Mouse (Mus musculus): ENCODE data around the gene Ccnb1ip1.
"Not testable (repeated sequence)": the region's sequence is repeated elsewhere in the genome, so short reads cannot be mapped to it uniquely, and the experiment has no call there.

Gene Ccnb1ip1

DNA sequence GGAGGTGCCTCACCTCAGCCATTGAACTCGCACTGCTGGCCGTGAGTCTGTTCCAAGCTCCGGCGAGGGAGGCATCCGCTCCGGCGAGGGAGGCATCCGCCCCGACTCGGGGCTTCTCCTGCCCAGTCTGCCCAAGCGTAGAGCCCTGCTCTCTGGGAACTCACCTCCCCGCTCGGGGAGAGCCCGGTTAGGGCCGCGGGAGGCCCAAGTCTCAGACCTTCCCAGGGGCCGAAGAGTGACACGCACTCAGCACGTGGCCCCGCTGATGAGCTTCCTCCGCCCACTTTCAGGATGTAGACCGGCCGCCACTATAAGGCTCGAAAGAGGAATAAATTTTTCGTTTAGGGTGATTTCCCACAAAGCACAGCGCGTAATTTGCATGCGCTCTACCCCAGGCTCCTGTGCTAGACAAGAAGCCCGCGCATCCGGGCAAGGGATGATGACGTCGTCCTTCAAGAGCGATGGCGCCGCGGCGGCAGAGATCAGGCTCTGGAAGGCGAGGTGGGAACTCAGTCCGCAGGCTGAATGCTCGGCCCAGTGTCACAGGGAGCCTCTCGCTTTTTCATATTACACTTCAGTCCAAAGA, at the start of gene Ccnb1ip1, which contains the start of gene Parp2:
TSS of gene Ccnb1ip1 (minus strand) at position 246 of the 586 bp plus-strand sequence.
TSS of gene Parp2 (plus strand) at position 355 of the 586 bp plus-strand sequence.
- DNase-seq: peak; percentile 99

DNA sequence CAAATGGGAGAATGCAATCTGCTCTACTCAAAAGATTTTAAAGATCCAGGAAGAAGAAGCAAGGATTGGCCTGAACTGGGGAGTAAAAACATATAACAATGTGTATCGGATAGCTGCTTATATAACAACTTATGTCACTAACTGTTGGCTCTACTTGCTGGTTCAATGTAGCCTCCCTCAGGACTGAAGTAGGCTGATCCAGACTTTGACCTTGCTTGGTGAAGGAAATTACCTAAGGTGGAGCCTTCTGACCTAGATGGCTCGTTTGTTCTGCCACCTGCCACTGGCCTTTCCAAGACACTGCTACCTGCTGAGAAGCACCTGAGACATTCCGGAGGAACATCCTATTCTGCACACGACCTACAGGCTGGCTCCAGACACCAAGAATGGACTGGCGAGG, 48.3 kb upstream of the Ccnb1ip1 start:
- DNase-seq: no peak

GRCm38 (mm10) chr14:50837236-50837635, 29.7 kb upstream of the Ccnb1ip1 start:
- no peak for DNase-seq

- peak; percentile 21 for DNase-seq
Measured at GRCm38 (mm10) chr14:50834435-50834834, 26.9 kb upstream of the Ccnb1ip1 start.

- DNase-seq: peak; percentile 63
Measured at GRCm38 (mm10) chr14:50833964-50834363, 26.4 kb upstream of the Ccnb1ip1 start.

GRCm38 (mm10) chr14:50829878-50830277, 22.3 kb upstream of the Ccnb1ip1 start:
- DNase-seq: no peak

- DNase-seq: no peak
Measured at GRCm38 (mm10) chr14:50826579-50826978, 19.0 kb upstream of the Ccnb1ip1 start.

DNA sequence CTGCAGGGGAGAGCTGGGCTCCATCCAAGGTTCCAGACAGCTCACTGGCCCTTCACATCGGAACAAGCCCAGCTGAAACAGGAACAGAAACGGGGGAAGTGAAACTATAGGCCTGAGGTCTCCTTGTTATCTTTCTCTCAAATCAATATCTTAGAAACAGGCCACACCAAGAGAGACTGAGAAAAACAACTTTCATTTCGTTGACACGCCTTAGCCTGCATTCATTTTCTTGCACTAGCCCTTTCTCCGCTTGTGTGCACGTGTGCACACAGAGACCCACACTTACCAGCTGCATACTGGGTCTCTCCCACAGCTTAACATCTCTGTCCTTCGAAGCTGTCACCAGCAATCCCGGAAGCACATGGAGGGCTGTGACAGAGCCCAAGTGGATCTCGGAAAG, 16.7 kb upstream of the Ccnb1ip1 start:
- no peak for DNase-seq

GRCm38 (mm10) chr14:50823240-50823639, 15.7 kb upstream of the Ccnb1ip1 start:
- no peak for DNase-seq

DNA sequence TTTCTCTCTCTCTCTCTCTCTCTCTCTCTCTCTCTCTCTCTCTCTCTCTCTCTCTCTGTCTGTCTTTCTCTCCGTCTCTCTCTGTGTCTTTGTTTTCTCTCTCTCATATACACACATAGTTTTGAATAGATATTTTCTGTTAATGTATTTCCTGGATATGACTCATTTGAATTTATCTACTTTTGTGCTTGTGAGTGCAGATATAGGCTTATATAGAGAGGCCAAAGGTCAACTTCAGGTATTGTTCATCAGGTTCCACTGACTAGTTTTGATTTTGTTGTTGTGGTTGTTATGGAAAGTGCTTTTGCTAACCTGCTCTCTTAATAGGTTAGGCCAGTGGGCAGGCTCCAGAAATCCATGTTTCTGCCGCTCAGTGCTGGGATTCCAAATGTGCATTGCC, 5.5 kb upstream of the Ccnb1ip1 start:
- DNase-seq: no peak

- not testable (repeated sequence) for DNase-seq
Measured at GRCm38 (mm10) chr14:50806469-50806868, 1.1 kb downstream of the Ccnb1ip1 start.

DNA sequence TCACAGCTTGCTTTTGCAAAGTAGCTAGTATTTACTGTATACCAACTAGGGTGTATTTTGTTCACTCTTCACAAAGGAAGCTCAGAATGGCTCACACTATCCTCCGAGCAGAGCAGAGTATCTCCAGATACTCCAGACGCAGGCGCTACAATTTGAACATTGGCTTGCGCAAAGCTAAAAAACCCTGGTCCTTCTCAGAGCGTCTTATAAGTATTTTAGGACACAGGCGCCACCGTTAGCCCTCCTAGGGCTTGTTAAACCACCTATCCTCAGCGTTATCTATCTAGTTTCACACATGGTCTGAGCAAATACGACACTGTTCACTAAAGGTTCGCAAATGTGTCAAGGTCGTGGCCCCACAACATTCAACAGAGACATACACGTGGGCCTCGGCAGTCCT, 2.8 kb downstream of the Ccnb1ip1 start:
- DNase-seq: no peak

- DNase-seq: no peak
Measured at GRCm38 (mm10) chr14:50802843-50803562, 4.5 kb downstream of the Ccnb1ip1 start.

GRCm38 (mm10) chr14:50802441-50802840, 5.1 kb downstream of the Ccnb1ip1 start:
- DNase-seq: no peak

GRCm38 (mm10) chr14:50799502-50800259, 7.9 kb downstream of the Ccnb1ip1 start:
- DNase-seq: peak; percentile 36

DNA sequence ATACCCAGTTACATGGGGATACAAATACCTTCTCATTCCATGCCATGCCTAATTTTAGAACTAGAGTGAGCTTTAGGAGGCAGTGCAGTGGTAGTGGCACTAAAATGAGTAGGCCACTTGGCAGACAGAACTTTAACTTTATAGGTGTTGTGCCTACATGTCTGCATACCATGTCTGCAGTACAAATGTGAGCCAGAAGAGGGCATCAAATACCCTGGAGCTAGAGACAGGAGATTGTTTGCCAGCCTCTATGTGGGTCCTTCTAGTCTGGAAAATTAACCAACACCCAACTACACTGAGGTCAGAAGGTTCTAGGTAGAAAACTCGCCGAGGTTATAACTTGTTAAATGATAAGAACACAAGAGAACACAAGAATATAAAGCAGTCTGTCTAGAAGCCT, 9.0 kb downstream of the Ccnb1ip1 start:
- DNase-seq: no peak

- DNase-seq: no peak
Measured at GRCm38 (mm10) chr14:50796464-50796863, 11.1 kb downstream of the Ccnb1ip1 start.

DNA sequence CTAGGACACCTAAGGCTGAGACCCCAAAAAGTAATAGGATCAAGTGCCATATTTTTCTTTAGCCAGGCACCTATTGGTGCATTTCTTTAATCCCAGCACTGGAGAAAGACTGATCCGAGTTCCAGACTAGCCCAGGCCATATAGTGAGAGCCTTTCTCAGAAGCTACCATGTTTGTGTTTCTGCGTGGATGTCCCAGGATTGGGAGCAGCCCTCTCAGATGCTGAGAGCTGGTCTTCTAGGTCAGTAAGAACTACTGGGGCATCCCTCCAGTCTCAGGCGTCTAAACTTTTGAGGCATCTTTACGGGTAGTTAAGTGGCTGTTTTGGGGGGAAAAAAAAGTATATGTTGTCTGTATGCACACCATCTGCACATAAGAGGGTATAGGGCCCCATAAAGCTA, 11.6 kb downstream of the Ccnb1ip1 start:
- no peak for DNase-seq

DNA sequence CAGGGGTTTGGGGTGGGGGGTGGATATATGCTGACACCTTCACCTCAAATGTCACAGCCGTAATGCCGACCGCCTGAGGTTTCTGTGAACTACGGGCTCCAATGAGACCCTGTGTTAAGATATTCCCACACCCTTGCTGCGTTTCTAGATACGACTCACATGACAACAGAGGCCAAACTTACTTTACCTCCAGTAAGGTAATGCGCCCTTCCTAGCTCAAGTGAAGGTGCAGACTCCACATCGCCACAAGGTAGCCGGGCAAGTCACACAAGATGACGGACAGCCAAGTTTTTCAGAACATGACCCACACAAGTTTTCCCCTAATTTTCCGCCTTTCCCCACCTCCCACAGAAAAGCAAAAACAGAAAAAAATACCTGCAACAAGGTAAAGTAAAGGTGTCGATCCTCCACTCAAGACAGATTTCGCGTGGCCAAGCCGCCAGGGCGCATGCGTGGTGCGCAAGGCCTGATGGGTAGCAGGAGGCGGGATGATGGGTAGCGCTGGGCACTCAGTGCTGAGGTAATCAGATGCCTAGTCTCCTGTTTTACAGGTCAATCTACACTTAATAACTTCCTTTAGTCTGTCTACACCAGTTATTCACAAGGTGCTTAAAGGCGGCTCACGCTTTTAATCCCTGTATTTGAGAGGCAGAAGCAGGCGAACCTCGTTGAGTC, 12.1 kb downstream of the Ccnb1ip1 start:
- no peak for DNase-seq

- DNase-seq: no peak
Measured at GRCm38 (mm10) chr14:50788157-50788556, 19.4 kb downstream of the Ccnb1ip1 start.

DNA sequence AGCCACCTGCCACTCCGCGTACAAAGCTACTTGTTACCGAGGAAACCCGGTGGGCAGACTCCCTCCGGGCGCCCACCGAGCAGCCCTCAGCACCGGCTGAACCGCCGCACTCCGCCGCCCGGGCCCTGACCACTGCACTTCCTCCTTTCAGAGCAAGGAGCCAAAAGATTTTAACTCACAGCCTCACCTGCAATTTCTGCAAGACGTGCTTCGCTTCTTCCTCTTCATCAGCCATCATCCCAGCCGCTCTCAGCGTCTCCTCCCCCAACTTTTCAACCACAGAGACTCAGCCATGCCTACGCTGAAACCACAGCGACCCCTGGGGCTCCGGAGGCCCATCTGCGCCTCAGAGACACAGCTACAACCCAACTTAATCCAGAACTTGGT, 22.3 kb downstream of the Ccnb1ip1 start, which contains the start of gene Ttc5:
TSS of gene Ttc5 (minus strand) at position 269 of the 387 bp plus-strand sequence.
- DNase-seq: peak; percentile 84

DNA sequence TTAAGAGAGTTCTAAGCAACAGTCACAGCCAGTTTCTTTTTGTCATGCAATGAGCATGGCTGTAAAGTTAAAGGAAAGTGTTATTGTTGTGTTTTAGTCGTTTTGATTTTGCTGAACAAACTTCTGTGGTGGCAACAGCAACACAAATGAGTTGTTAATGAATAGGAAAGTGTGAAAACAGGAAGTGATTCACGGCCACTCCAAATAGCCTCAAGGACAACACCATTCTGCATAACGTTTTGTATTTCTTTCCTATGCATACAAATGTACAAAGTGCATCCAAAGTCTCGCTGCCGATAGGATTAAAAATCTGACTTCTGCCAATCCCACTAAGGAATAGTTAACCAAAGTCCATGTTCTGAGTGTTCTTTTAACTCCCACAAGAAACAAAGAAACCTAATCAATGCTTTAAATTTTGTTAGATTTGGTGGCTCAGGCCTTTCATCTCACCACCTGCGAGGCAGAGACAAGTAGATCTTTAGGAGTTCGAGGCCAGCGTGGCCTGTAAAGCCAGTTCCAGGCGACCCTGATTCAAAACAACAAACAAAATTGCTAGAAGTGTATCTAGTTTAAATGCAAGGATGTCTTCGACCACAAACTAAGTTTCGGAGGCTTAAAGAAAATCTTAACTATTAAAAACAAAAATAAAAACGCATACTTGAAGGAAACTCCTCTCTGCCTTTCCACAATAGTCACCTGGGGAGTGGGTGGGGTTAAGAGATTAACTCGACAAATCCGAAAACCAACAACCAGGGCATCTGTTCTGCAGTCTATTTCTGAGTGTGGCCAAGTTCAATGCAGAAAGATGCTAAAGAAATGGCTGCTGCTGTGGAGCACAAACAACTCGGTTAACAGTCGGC, 22.9 kb downstream of the Ccnb1ip1 start:
- no peak for DNase-seq

Measured in cerebellum, adult 9-11 months (tissue).